Mouse (Mus musculus) embryonic facial prominence, embryonic 11.5 days (tissue): ENCODE results near the gene Gm3250. TPM values are rescaled to one million over a fixed set of nuclear protein-coding genes. Genes with fewer than 3 reads are reported as not detected.
"Not testable (repeated sequence)": the region's sequence is repeated elsewhere in the genome, so short reads cannot be mapped to it uniquely, and the experiment has no call there.

Experiments used
- ATAC-seq: fragments of 200-750 bp; cut with Nextera tagmentation; replicated peaks from 2 replicates; pipeline ENCODE4 v1.8.0; 2017; ENCODE audit warnings: low read depth; ENCODE audit not compliant: insufficient number of reproducible peaks, low FRiP score, low TSS enrichment
- DNase-seq: peaks from one replicate; pipeline ENCODE4 v3.0.0-alpha.2; 2015; ENCODE audit warnings: low spot score
- H3K27ac ChIP-seq: fragments of 300-500 bp; sonication (generic); replicated peaks from 2 replicates; pipeline ENCODE4 v1.5.1; 2014; ENCODE audit warnings: mild to moderate bottlenecking, low read depth, low read length, control low read depth
- H3K27me3 ChIP-seq: fragments of 300-500 bp; sonication (generic); 2 replicates; pipeline ENCODE4 v1.6.1; 2014; ENCODE audit warnings: mild to moderate bottlenecking, low read length, moderate library complexity, mixed read lengths; ENCODE audit not compliant: control insufficient read depth, insufficient read depth
- H3K36me3 ChIP-seq: fragments of 300-500 bp; sonication (generic); replicated peaks from 2 replicates; pipeline ENCODE4 v1.6.1; 2014; ENCODE audit warnings: low read depth, mild to moderate bottlenecking, low read length, moderate library complexity, mixed read lengths; ENCODE audit not compliant: control insufficient read depth, insufficient read depth
- H3K4me1 ChIP-seq: fragments of 300-500 bp; sonication (generic); 2 replicates; pipeline ENCODE4 v1.6.1; 2014; ENCODE audit warnings: low read length, mixed read lengths; ENCODE audit not compliant: control insufficient read depth, insufficient read depth
- H3K4me2 ChIP-seq: fragments of 300-500 bp; sonication (generic); 2 replicates; pipeline ENCODE4 v1.6.1; 2014; ENCODE audit warnings: low read depth, mild to moderate bottlenecking, control low read depth, low read length, moderate library complexity
- H3K4me3 ChIP-seq: fragments of 300-500 bp; sonication (generic); 2 replicates; pipeline ENCODE4 v1.5.1; 2014; ENCODE audit warnings: low read depth, low read length, control low read depth
- H3K9ac ChIP-seq: fragments of 300-500 bp; sonication (generic); replicated peaks from 2 replicates; pipeline ENCODE4 v1.6.1; 2014; ENCODE audit warnings: mild to moderate bottlenecking, control low read depth, low read length
- H3K9me3 ChIP-seq: fragments of 300-500 bp; sonication (generic); replicated peaks from 2 replicates; pipeline ENCODE4 v1.6.1; 2016; ENCODE audit warnings: mild to moderate bottlenecking, low read length, inconsistent platforms, mixed read lengths; ENCODE audit not compliant: control insufficient read depth
- WGBS: fragments of 180-500 bp; shearing (Covaris S2); extraction: QIAGEN DNeasy Blood & Tissue Kit; methylation state at CpG from one replicate; pipeline ENCODE4 v1.1.7; 2014; 5-methylcytosine and 5-hydroxymethylcytosine counted together
- polyA plus RNA-seq: library from polyadenylated mRNA; unstranded; fragments of >200 nt; fragmentation: Nextera tagmentation; extraction: Ambion mirVana; gene quantifications from 2 replicates; pipeline ENCODE4 v1.2.1, GENCODE M21; 2014

The Gm3250 gene
- polyA plus RNA-seq, 1 experiment from 2014 or later = not detected

DNA sequence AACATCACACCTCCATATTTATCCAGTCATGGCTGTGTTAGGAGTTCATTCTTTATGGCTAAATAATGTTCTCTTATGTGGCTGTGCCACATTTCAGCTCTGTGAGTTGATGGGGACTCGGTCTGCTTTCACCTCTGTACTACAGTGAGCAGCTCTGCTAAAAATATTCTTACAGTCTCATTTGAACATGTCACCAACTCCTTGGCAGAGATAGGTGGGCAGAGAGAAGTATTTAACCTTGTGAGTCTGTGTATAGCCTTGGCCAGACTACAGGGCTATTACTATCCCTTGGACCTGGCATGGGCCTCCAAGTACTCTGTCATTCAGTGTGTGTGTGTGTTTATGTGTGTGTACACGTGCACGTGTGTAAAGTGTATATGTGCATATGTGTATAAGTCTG, 10.2 kb downstream of the Gm3250 start:
- H3K27ac ChIP-seq, H3K4me2 ChIP-seq, H3K9ac ChIP-seq, H3K36me3 ChIP-seq, H3K9me3 ChIP-seq, H3K4me1 ChIP-seq, DNase-seq, H3K27me3 ChIP-seq, H3K4me3 ChIP-seq, ATAC-seq: not testable (repeated sequence)
- 75% methylated on average over 1 of the region's 3 CpGs for WGBS

DNA sequence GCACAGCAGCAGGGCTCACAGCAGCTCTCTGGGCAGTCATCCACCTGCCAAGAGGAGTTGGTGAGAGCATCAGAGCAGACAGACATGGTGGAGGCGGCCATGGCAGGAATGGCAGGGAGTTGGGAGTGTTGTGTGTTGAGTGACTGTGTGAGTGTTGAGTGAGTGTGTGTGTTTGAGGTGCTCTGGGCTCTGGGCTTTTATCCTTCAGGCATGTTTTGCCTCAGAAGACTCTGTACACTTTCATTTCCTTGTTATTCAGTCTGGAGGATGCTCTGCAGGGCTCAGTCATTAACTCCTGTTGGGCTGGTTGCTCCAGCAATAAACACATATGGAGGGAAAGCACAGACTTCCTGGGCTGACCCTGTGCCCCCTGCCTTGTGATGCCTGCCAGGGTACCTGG, 11.1 kb downstream of the Gm3250 start, which contains the start of gene Gm3238:
Gene Gm3238 (minus strand): TSS at position 101 of the 400 bp plus-strand sequence.
- H3K9me3 ChIP-seq = not testable (repeated sequence)

GRCm38 (mm10) chr10:77769727-77770126, 12.6 kb downstream of the Gm3250 start:
- DNase-seq = no peak
- H3K4me1 ChIP-seq = no peaks in the 10 kb centered on the region
- H3K27ac ChIP-seq = no peak overlapping the region
- no peak overlapping the region for H3K9ac ChIP-seq
- no peak overlapping the region for H3K4me2 ChIP-seq
- H3K4me3 ChIP-seq = no peak overlapping the region
- no peaks in the 10 kb centered on the region for H3K36me3 ChIP-seq
- no peak for ATAC-seq
- H3K27me3 ChIP-seq = no peaks in the 10 kb centered on the region
- H3K9me3 ChIP-seq = no peaks in the 10 kb centered on the region
- WGBS = 89% methylated on average over 1 of the region's 1 CpGs

More for the DNA sequence above, 11.1 kb downstream of the Gm3250 start, which contains the start of gene Gm3238:
- H3K4me3 ChIP-seq, H3K36me3 ChIP-seq, DNase-seq, ATAC-seq, H3K4me2 ChIP-seq, H3K9ac ChIP-seq, H3K4me1 ChIP-seq, H3K27me3 ChIP-seq, H3K27ac ChIP-seq: not testable (repeated sequence)
- WGBS = 71% methylated on average over 1 of the region's 1 CpGs

DNA sequence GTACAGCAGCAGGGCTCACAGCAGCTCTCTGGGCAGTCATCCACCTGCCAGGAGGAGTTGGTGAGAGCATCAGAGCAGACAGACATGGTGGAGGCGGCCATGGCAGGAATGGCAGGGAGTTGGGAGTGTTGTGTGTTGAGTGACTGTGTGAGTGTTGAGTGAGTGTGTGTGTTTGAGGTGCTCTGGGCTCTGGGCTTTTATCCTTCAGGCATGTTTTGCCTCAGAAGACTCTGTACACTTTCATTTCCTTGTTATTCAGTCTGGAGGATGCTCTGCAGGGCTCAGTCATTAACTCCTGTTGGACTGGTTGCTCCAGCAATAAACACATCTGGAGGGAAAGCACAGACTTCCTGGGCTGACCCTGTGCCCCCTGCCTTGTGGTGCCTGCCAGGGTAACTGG, 22.8 kb downstream of the Gm3250 start, which contains the start of gene Gm3233:
Gene Gm3233 (minus strand): TSS at position 101 of the 400 bp plus-strand sequence.
- H3K9ac ChIP-seq, H3K9me3 ChIP-seq, H3K27me3 ChIP-seq, H3K4me1 ChIP-seq, H3K4me3 ChIP-seq, H3K4me2 ChIP-seq, DNase-seq, H3K36me3 ChIP-seq, ATAC-seq, H3K27ac ChIP-seq: not testable (repeated sequence)
- no CpG with 5 or more reads among the region's 1 CpGs for WGBS

DNA sequence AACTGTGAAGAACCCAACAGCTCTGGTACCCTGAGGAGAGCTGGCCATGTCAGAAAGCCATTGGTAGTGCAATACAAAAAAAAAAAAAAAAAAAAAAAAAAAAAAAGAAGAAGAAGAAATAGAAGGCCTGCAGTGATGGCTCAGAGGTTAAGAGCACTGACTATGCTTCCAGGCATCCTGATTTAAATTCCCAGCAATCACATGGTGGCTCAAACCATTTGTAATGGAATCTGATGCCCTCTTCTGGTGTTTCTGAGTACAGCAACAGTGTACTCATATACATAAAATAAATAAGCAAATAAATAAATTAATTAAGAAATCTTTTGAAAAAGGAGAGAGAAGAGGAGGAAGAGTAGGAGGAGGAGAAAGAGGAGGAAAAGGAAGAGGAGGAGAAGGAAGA, 28.9 kb downstream of the Gm3250 start:
- H3K4me3 ChIP-seq = no peak overlapping the region
- no peak overlapping the region for H3K27ac ChIP-seq
- no peak for ATAC-seq
- no peak overlapping the region for H3K4me2 ChIP-seq
- DNase-seq = no peak
- H3K9ac ChIP-seq = no peak overlapping the region
- no peaks in the 10 kb centered on the region; the same call in 1 of the 2 replicates for H3K4me1 ChIP-seq
- H3K9me3 ChIP-seq = no peaks in the 10 kb centered on the region
- H3K27me3 ChIP-seq = no peaks in the 10 kb centered on the region
- H3K36me3 ChIP-seq = no peaks in the 10 kb centered on the region

- 67% methylated on average over 3 of the region's 3 CpGs for WGBS
- H3K4me1 ChIP-seq, H3K4me3 ChIP-seq, H3K9me3 ChIP-seq, H3K9ac ChIP-seq, H3K4me2 ChIP-seq, DNase-seq, H3K36me3 ChIP-seq, H3K27me3 ChIP-seq, ATAC-seq, H3K27ac ChIP-seq: not testable (repeated sequence)
Observed at GRCm38 (mm10) chr10:77752312-77752711, 30.0 kb downstream of the Gm3250 start.

DNA sequence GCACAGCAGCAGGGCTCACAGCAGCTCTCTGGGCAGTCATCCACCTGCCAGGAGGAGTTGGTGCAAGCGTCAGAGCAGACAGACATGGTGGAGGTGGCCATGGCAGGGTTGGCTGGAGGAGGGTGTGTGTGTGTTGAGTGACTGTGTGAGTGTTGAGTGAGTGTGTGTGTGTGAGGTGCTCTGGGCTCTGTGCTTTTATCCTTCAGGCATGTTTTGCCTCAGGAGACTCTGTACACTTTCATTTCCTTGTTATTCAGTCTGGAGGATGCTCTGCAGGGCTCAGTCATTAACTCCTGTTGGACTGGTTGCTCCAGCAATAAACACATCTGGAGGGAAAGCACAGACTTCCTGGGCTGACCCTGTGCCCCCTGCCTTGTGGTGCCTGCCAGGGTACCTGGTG, 31.1 kb downstream of the Gm3250 start, which contains the start of gene Gm9736:
Gene Gm9736 (minus strand): TSS at position 101 of the 400 bp plus-strand sequence.
- H3K36me3 ChIP-seq, H3K27ac ChIP-seq, DNase-seq, H3K4me3 ChIP-seq, ATAC-seq, H3K27me3 ChIP-seq, H3K9ac ChIP-seq, H3K9me3 ChIP-seq, H3K4me2 ChIP-seq, H3K4me1 ChIP-seq: not testable (repeated sequence)
- 67% methylated on average over 1 of the region's 1 CpGs for WGBS

GRCm38 (mm10) chr10:77750686-77751085, 31.7 kb downstream of the Gm3250 start:
- not testable (repeated sequence) for H3K9ac ChIP-seq, DNase-seq, H3K27me3 ChIP-seq, H3K27ac ChIP-seq, H3K36me3 ChIP-seq, H3K9me3 ChIP-seq, H3K4me1 ChIP-seq, H3K4me3 ChIP-seq, ATAC-seq, H3K4me2 ChIP-seq
- WGBS = 82% methylated on average over 1 of the region's 1 CpGs
